Mouse (Mus musculus) thymus, postnatal 4 days (tissue): ENCODE results near the gene Pdhb.
"Not testable (repeated sequence)": the region's sequence is repeated elsewhere in the genome, so short reads cannot be mapped to it uniquely, and the experiment has no call there.

Experiments used
- DNase-seq: peaks from one replicate; pipeline ENCODE4 v3.0.0; 2021

Gene Pdhb

DNA sequence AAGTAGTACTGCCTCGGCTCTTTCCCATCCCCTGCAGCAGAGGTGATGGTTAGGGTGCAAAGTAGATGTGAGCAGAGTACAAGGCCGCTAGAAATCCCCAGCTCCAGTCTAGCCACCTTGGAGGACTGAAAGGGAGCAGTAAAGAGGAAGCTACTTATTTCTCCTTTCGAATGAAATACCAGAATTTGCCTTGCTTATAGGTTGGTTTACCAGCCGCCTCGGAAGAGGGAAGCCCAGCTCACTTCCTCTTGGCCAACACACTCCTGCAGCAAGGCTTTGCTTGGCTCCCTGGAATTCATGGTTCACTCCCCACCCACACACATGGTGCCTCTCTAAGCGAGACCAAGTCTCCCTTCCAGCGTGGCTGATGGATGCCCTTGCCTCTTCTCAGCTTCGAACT, 40.0 kb downstream of the Pdhb start:
- no peak for DNase-seq

GRCm38 (mm10) chr14:8127971-8128370, 44.9 kb downstream of the Pdhb start:
- peak; percentile 40 for DNase-seq

- DNase-seq, result no peak
Measured at GRCm38 (mm10) chr14:8124046-8124881, 48.6 kb downstream of the Pdhb start.

GRCm38 (mm10) chr14:8123611-8124010, 49.2 kb downstream of the Pdhb start:
- DNase-seq, result not testable (repeated sequence)

DNA sequence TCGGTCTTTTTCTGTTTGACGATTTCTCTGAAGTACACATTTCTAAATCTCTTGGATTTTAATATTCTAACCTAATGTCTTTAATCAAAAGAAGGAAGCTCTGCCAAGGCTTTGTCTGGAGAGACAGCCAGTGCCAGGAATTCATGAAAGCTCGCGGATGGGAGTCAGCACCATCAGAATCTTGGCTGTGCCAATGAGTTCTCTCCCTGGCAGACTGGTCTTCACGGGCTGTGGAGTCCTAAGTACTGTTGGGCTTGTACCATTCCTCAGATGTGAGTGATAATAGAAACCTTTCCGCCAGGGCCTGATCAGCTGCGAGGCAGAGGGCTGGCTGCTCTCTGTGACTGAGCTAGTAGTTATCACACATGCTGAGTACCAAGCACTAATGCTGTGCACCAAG, 49.7 kb downstream of the Pdhb start:
- no peak for DNase-seq

DNA sequence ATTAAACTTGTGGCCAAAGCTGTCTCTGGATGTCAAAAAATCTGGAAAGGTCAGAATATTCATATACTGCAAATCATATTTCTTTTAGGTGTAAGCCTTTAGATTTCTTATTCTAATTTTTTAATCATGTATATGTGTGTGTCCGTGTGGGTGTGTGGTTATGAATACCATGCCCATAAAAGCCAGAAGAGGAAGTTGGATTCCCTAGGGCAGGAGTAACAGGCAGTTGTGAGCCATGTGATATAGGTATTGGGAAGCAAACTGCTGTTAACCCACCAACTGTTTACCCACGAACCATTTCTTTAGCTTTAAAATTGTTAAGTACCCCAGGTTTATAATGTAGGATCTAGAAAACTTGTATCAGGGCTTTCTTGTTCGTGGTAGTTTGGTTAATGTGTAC, 52.9 kb downstream of the Pdhb start:
- no peak for DNase-seq

DNA sequence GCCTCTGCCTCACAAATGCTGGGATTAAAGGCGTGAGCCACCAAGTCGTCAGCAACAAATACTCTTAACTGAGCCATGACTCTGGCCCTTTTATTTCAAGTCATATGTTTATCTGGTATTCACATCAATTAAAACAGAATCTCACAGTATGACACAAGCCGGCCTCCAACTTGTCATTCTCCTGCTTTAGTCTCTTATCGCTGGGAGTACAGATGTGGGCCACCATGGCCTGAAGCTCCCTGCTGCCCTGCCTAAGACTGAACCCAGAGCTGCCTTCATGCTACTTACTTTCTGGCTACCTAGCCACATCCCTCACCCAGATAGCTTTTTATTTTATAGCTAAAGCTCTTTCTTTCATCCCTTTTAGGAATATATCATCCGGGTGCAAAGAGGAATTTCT, 53.4 kb downstream of the Pdhb start:
- no peak for DNase-seq

DNA sequence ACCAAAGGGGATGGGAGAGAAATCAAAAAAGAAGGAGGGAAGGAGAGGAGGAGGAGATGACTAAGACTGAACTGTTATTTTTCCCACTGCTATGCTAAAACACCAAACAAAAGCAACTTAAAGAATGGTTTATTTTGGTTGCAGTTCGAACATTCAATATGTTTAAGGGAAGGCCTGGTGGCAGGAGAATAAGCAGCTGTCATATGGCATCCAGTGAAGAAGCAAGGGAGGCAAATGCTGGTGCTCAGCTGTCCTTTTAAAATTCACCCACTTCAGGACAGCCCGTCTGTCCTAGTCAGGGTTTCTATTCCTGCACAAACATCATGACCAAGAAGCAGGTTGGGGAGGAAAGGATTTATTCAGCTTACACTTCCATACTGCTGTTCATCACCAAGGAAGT, 55.5 kb downstream of the Pdhb start:
- DNase-seq, result no peak
